Mouse (Mus musculus) forebrain, embryonic 12.5 days (tissue): Measurements from ENCODE around the gene Kri1. TPM values are rescaled to one million over a fixed set of nuclear protein-coding genes. Genes with fewer than 3 reads are reported as not detected.

Source experiments
- polyA plus RNA-seq: library from polyadenylated mRNA; unstranded; fragments of >200 nt; fragmentation: Nextera tagmentation; extraction: Ambion mirVana; gene quantifications from 2 replicates; pipeline ENCODE4 v1.2.1, GENCODE M21; 2016

Gene Kri1
- polyA plus RNA-seq, 1 experiment from 2014 or later, result 19.5 TPM

Other genes with a start within 250 kb of the Kri1 start
- gene Zglp1, start 220.9 kb downstream of the Kri1 start, polyA plus RNA-seq, result 0.79 and 2.7 TPM in 2 replicates
- gene Gm49373, start 214.9 kb downstream of the Kri1 start, polyA plus RNA-seq, result 0.51 and 2.2 TPM in 2 replicates
- 37.6 and 42.6 TPM in 2 replicates for gene Fdx1l, start 214.4 kb downstream of the Kri1 start, polyA plus RNA-seq
- 2.0 and 2.8 TPM in 2 replicates for gene Gm38431, start 196.0 kb downstream of the Kri1 start, polyA plus RNA-seq
- 74.2 and 82.7 TPM in 2 replicates for gene Raver1, start 196.0 kb downstream of the Kri1 start, polyA plus RNA-seq
- 12.8 TPM in 2 replicates for gene Tyk2, start 156.7 kb downstream of the Kri1 start, polyA plus RNA-seq
- gene Cdc37, start 138.0 kb downstream of the Kri1 start, polyA plus RNA-seq, result 260 and 272 TPM in 2 replicates
- 12.8 and 14.5 TPM in 2 replicates for gene Pde4a, start 122.3 kb downstream of the Kri1 start, polyA plus RNA-seq
- gene Keap1, start 48.6 kb downstream of the Kri1 start, polyA plus RNA-seq, result 47.5 and 49.6 TPM in 2 replicates
- gene S1pr5, start 39.5 kb downstream of the Kri1 start, polyA plus RNA-seq, result 0.33 and 0.38 TPM in 2 replicates
- gene Atg4d, start 22.7 kb downstream of the Kri1 start, polyA plus RNA-seq, result 47.4 and 50.7 TPM in 2 replicates
- 70.6 and 74.5 TPM in 2 replicates for gene Cdkn2d, start 3.4 kb upstream of the Kri1 start, polyA plus RNA-seq
- gene Ap1m2, start 24.4 kb upstream of the Kri1 start, polyA plus RNA-seq, result 3.3 TPM in 2 replicates
- 76.9 and 80.1 TPM in 2 replicates for gene Slc44a2, start 32.7 kb upstream of the Kri1 start, polyA plus RNA-seq
- 335 and 363 TPM in 2 replicates for gene Ilf3, start 79.9 kb upstream of the Kri1 start, polyA plus RNA-seq
- gene Qtrt1, start 123.9 kb upstream of the Kri1 start, polyA plus RNA-seq, result 43.5 and 50.8 TPM in 2 replicates
- gene Dnm2, start 136.9 kb upstream of the Kri1 start, polyA plus RNA-seq, result 73.8 and 78.4 TPM in 2 replicates
- gene Tmed1, start 222.3 kb upstream of the Kri1 start, polyA plus RNA-seq, result 68.0 and 68.2 TPM in 2 replicates
- 4.9 and 7.2 TPM in 2 replicates for gene AB124611, start 238.2 kb upstream of the Kri1 start, polyA plus RNA-seq